Mouse (Mus musculus): ENCODE measurements around the gene 1700001P01Rik. TPM values are rescaled to one million over a fixed set of nuclear protein-coding genes. Genes with fewer than 3 reads are reported as not detected.

The 1700001P01Rik gene
- polyA plus RNA-seq, 1 experiment = not detected

GRCm38 (mm10) chr11:97820840-97821239, 45.1 kb upstream of the 1700001P01Rik start:
- no peaks in the 10 kb centered on the region for H3K27me3 ChIP-seq (ENCODE audit: control insufficient read depth, insufficient read depth, low read length)
- 67% methylated on average over 4 of the region's 4 CpGs for WGBS
- H3K36me3 ChIP-seq (ENCODE audit: control insufficient read depth, insufficient read depth, low read length) = peaks cover 24% of the 10 kb centered on the region
- no peak overlapping the region for H3K4me3 ChIP-seq (ENCODE audit: extremely low read depth, insufficient read depth, insufficient read length)
- no peak for DNase-seq (ENCODE audit: low read depth in 1 of 2, low spot score in 2 of 2)
- peaks cover 26% of the 10 kb centered on the region for H3K4me1 ChIP-seq (ENCODE audit: control insufficient read depth, insufficient read depth, insufficient read length)
- TF ChIP-seq POLR2A (IDR thresholded peaks at IDR 0.05; ENCODE audit: low read depth, low read length) (no peak), CTCF (IDR thresholded peaks at IDR 0.05; ENCODE audit: extremely low read depth, insufficient read depth, insufficient read length, insufficient replicate concordance) (no peak)
- 0 out of 2 replicates have a peak overlapping the region, but pooled peaks have one; percentile 21 for H3K27ac ChIP-seq (ENCODE audit: insufficient read depth, low read length)

- WGBS = 66% methylated on average over 5 of the region's 5 CpGs
- no peaks in the 10 kb centered on the region for H3K27me3 ChIP-seq (ENCODE audit: control insufficient read depth, insufficient read depth, low read length)
- no peak for TF ChIP-seq CTCF (IDR thresholded peaks at IDR 0.05; ENCODE audit: extremely low read depth, insufficient read depth, insufficient read length, insufficient replicate concordance)
- no peak for TF ChIP-seq POLR2A (IDR thresholded peaks at IDR 0.05; ENCODE audit: low read depth, low read length)
- DNase-seq (ENCODE audit: low read depth in 1 of 2, low spot score in 2 of 2) = no peak
- H3K27ac ChIP-seq (ENCODE audit: insufficient read depth, low read length) = peak overlapping the region; percentile 40; the same call in 1 of the 2 replicates
- H3K4me3 ChIP-seq (ENCODE audit: extremely low read depth, insufficient read depth, insufficient read length) = no peak overlapping the region
- peaks cover 18% of the 10 kb centered on the region for H3K4me1 ChIP-seq (ENCODE audit: control insufficient read depth, insufficient read depth, insufficient read length)
- peaks cover 31% of the 10 kb centered on the region for H3K36me3 ChIP-seq (ENCODE audit: control insufficient read depth, insufficient read depth, low read length)
These were observed 44.2 kb upstream of the 1700001P01Rik start for GRCm38 (mm10) chr11:97819923-97820322.

GRCm38 (mm10) chr11:97819102-97819501, 43.4 kb upstream of the 1700001P01Rik start:
- TF ChIP-seq POLR2A (IDR thresholded peaks at IDR 0.05; ENCODE audit: low read depth, low read length) (no peak), CTCF (IDR thresholded peaks at IDR 0.05; ENCODE audit: extremely low read depth, insufficient read depth, insufficient read length, insufficient replicate concordance) (no peak)
- 70% methylated on average over 4 of the region's 4 CpGs for WGBS
- Histone ChIP-seq H3K4me1 (ENCODE audit: control insufficient read depth, insufficient read depth, insufficient read length) (peaks cover 10% of the 10 kb centered on the region; the same call in 1 of the 2 replicates), H3K36me3 (ENCODE audit: control insufficient read depth, insufficient read depth, low read length) (peaks cover 31% of the 10 kb centered on the region), H3K27ac (ENCODE audit: insufficient read depth, low read length) (no peak overlapping the region), H3K27me3 (ENCODE audit: control insufficient read depth, insufficient read depth, low read length) (no peaks in the 10 kb centered on the region), H3K4me3 (ENCODE audit: extremely low read depth, insufficient read depth, insufficient read length) (no peak overlapping the region)
- no peak for DNase-seq (ENCODE audit: low read depth in 1 of 2, low spot score in 2 of 2)

GRCm38 (mm10) chr11:97818571-97818970, 42.9 kb upstream of the 1700001P01Rik start:
- Histone ChIP-seq H3K27ac (ENCODE audit: insufficient read depth, low read length) (peak overlapping the region; percentile 24; the same call in 1 of the 2 replicates), H3K36me3 (ENCODE audit: control insufficient read depth, insufficient read depth, low read length) (peaks cover 33% of the 10 kb centered on the region), H3K27me3 (ENCODE audit: control insufficient read depth, insufficient read depth, low read length) (no peaks in the 10 kb centered on the region), H3K4me3 (ENCODE audit: extremely low read depth, insufficient read depth, insufficient read length) (no peak overlapping the region), H3K4me1 (ENCODE audit: control insufficient read depth, insufficient read depth, insufficient read length) (peaks cover 10% of the 10 kb centered on the region; the same call in 1 of the 2 replicates)
- no peak for DNase-seq (ENCODE audit: low read depth in 1 of 2, low spot score in 2 of 2)
- WGBS = 52% methylated on average over 4 of the region's 4 CpGs
- TF ChIP-seq CTCF (IDR thresholded peaks at IDR 0.05; ENCODE audit: extremely low read depth, insufficient read depth, insufficient read length, insufficient replicate concordance) = no peak
- TF ChIP-seq POLR2A (IDR thresholded peaks at IDR 0.05; ENCODE audit: low read depth, low read length) = no peak

GRCm38 (mm10) chr11:97818003-97818402, 42.3 kb upstream of the 1700001P01Rik start:
- Histone ChIP-seq H3K27me3 (ENCODE audit: control insufficient read depth, insufficient read depth, low read length) (no peaks in the 10 kb centered on the region), H3K27ac (ENCODE audit: insufficient read depth, low read length) (0 out of 2 replicates have a peak overlapping the region, but pooled peaks have one; percentile 14), H3K36me3 (ENCODE audit: control insufficient read depth, insufficient read depth, low read length) (peaks cover 32% of the 10 kb centered on the region), H3K4me3 (ENCODE audit: extremely low read depth, insufficient read depth, insufficient read length) (no peak overlapping the region), H3K4me1 (ENCODE audit: control insufficient read depth, insufficient read depth, insufficient read length) (peaks cover 10% of the 10 kb centered on the region; the same call in 1 of the 2 replicates)
- TF ChIP-seq POLR2A (IDR thresholded peaks at IDR 0.05; ENCODE audit: low read depth, low read length) = no peak
- 84% methylated on average over 6 of the region's 6 CpGs for WGBS
- DNase-seq (ENCODE audit: low read depth in 1 of 2, low spot score in 2 of 2) = no peak

GRCm38 (mm10) chr11:97817379-97817778, 41.7 kb upstream of the 1700001P01Rik start:
- H3K36me3 ChIP-seq (ENCODE audit: control insufficient read depth, insufficient read depth, low read length) = peaks cover 29% of the 10 kb centered on the region
- peaks cover 10% of the 10 kb centered on the region; the same call in 1 of the 2 replicates for H3K4me1 ChIP-seq (ENCODE audit: control insufficient read depth, insufficient read depth, insufficient read length)
- no peak for DNase-seq (ENCODE audit: low read depth in 1 of 2, low spot score in 2 of 2)
- no peaks in the 10 kb centered on the region for H3K27me3 ChIP-seq (ENCODE audit: control insufficient read depth, insufficient read depth, low read length)
- WGBS = 64% methylated on average over 5 of the region's 5 CpGs
- TF ChIP-seq POLR2A (IDR thresholded peaks at IDR 0.05; ENCODE audit: low read depth, low read length) = no peak
- no peak for TF ChIP-seq CTCF (IDR thresholded peaks at IDR 0.05; ENCODE audit: extremely low read depth, insufficient read depth, insufficient read length, insufficient replicate concordance)
- H3K4me3 ChIP-seq (ENCODE audit: extremely low read depth, insufficient read depth, insufficient read length) = no peak overlapping the region
- H3K27ac ChIP-seq (ENCODE audit: insufficient read depth, low read length) = peak overlapping the region; percentile 43; the same call in 1 of the 2 replicates

GRCm38 (mm10) chr11:97816916-97817315, 41.2 kb upstream of the 1700001P01Rik start:
- DNase-seq (ENCODE audit: low read depth in 1 of 2, low spot score in 2 of 2) = no peak
- no peak overlapping the region for H3K4me3 ChIP-seq (ENCODE audit: extremely low read depth, insufficient read depth, insufficient read length)
- peaks cover 29% of the 10 kb centered on the region for H3K36me3 ChIP-seq (ENCODE audit: control insufficient read depth, insufficient read depth, low read length)
- H3K27me3 ChIP-seq (ENCODE audit: control insufficient read depth, insufficient read depth, low read length) = no peaks in the 10 kb centered on the region
- 80% methylated on average over 9 of the region's 9 CpGs for WGBS
- no peak overlapping the region for H3K27ac ChIP-seq (ENCODE audit: insufficient read depth, low read length)
- H3K4me1 ChIP-seq (ENCODE audit: control insufficient read depth, insufficient read depth, insufficient read length) = peaks cover 10% of the 10 kb centered on the region; the same call in 1 of the 2 replicates
- no peak for TF ChIP-seq CTCF (IDR thresholded peaks at IDR 0.05; ENCODE audit: extremely low read depth, insufficient read depth, insufficient read length, insufficient replicate concordance)
- TF ChIP-seq POLR2A (IDR thresholded peaks at IDR 0.05; ENCODE audit: low read depth, low read length) = no peak
